Mouse (Mus musculus): ENCODE data around the gene Nr2c2.
"Not testable (repeated sequence)": the region's sequence is repeated elsewhere in the genome, so short reads cannot be mapped to it uniquely, and the experiment has no call there.

Gene Nr2c2

GRCm38 (mm10) chr6:92091130-92091591, at the start of gene Nr2c2:
TSS of gene Nr2c2 (plus strand) at chr6:92091390.
- DNase-seq, result peak; percentile 90

DNA sequence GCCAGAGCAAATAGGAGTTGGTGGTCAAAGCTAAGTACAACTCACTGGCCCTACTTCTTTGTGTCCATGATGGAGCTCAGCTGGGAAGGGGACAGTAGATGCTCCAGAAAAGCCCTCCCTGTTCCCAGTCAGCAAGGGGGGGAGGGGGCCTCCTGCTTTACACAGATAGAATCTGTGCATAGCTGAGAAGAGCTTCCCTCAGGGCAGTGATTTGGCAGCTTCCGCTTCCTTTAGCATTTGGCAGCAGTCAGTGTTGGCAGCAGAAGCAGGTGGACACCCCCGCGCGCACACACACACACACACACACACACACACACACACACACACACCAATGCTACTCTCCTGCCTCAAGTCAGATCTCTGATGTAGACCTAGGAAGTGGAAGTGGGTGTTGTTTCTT, 49.1 kb upstream of the Nr2c2 start:
- DNase-seq, result peak; percentile 34

- DNase-seq, result no peak
These were observed 48.3 kb upstream of the Nr2c2 start for GRCm38 (mm10) chr6:92042850-92043249.

GRCm38 (mm10) chr6:92057768-92058167, 33.4 kb upstream of the Nr2c2 start:
- DNase-seq, result no peak

DNA sequence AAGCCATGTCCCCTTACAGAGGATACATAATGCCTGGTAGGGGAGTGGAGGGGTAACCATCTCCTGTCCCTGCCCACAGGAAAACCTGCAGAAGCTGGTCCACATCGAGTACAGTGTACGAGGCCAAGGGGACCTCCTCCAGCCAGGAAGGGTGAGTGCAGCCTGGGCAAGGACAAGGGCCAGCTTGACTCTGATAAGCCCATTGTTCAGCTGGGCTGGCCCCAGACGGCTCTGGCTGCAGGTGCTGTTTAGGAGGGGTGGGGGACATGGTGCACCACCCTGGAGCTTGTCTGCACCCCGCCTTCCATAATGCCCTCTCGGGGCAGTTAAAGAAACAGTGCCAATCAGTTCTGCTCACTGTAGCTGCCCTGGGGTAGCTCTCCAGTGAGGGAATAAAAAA, 29.5 kb upstream of the Nr2c2 start:
- DNase-seq, result no peak

GRCm38 (mm10) chr6:92063452-92063851, 27.7 kb upstream of the Nr2c2 start:
- no peak for DNase-seq

- peak; percentile 47 for DNase-seq
These were observed 27.1 kb upstream of the Nr2c2 start for GRCm38 (mm10) chr6:92064101-92064500.

- DNase-seq, result no peak
These were observed 25.3 kb upstream of the Nr2c2 start for GRCm38 (mm10) chr6:92065721-92066496.

DNA sequence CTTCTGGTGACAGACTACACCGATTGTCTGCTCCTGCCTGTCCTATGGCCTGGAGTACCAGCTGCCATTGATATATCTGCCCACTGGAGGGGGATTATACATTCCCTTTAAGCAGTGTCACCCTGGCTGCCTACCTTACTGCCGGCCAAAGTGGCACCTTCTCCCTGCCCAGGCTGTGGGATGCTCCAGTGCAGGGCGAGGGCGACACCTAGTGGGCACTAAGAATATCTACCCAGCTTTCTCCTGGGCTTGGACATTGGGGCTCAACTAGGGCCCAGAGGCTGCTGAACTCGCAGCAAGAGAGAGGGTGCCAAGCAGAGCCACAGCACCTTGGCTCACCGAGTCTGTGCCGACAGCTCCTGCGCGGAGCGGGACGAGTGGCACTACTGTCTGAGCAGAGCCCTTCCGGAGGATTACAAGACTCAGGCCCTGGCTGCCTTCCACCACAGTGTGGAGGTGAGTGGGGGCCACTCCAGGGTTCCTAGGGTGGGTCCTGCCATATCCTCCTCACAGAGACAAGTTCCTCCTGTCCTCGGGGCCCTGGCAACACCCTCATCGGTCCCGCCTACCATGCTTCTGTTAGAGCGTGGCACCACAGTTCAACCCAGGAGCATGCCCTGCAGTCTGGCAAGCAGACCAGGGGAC, 23.9 kb upstream of the Nr2c2 start:
- DNase-seq, result peak; percentile 68

GRCm38 (mm10) chr6:92071121-92071839, 19.9 kb upstream of the Nr2c2 start:
- no peak for DNase-seq

DNA sequence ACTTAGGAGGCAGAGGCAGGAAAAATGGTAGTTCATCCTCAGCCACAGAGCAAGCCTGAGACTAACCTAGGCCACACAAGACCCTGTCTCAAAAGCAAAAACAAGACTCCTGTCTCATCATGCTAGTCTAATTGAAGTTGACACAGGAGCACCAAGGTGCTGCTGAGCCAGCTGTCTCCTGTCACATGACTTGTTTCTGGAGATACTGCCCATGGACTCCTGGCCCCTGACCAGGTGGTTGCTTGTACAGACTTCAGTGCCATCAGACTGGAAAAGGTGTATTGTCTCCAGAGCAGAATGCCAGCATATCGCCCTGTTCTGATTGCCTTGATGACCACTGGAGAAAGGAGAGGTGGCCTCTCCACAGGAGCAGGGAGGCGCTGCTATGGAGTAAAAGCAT, 10.5 kb upstream of the Nr2c2 start:
- no peak for DNase-seq

DNA sequence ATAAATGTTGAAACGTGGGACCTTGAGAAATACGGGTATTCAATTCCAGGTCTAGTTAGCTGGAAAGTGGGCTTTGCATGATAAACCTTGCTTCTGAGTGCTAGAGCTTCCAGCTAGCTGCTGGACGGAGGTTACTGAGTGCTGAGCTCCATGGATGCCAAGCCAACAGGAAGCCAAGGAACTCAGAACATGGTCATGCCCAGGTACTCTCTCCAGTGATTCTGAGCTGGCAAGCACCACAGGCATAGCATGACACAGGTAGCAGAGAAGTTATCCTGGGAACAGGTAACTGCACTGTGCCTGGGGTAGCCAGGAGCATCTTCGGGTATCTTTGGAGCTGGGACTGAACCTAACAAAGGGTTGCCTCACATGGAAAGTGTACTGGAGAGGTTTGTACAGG, 8.4 kb upstream of the Nr2c2 start:
- no peak for DNase-seq

DNA sequence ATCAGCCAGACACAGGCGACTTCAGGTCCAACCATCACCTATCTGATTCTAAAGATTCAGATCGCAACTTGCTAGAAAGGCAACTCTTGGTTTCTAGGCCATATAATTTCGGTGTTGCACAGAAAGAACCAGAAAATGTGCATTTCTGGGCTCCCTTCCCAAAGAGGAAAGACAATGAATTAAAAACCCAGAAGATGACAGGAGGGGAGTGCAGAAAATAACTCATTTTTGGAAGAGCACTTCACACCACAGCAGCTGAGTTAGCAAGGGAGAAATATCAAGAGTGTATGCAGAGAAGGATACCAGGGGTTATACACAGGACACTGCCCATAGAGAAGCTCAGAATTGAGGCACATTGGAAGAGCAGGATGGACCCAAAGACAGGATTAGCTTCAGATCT, 6.3 kb upstream of the Nr2c2 start:
- DNase-seq, result no peak

GRCm38 (mm10) chr6:92089141-92089540, 2.0 kb upstream of the Nr2c2 start:
- not testable (repeated sequence) for DNase-seq

GRCm38 (mm10) chr6:92089982-92090381, 1.2 kb upstream of the Nr2c2 start:
- no peak for DNase-seq

- DNase-seq, result no peak
These were observed 693 bp upstream of the Nr2c2 start for GRCm38 (mm10) chr6:92090497-92090896.

DNA sequence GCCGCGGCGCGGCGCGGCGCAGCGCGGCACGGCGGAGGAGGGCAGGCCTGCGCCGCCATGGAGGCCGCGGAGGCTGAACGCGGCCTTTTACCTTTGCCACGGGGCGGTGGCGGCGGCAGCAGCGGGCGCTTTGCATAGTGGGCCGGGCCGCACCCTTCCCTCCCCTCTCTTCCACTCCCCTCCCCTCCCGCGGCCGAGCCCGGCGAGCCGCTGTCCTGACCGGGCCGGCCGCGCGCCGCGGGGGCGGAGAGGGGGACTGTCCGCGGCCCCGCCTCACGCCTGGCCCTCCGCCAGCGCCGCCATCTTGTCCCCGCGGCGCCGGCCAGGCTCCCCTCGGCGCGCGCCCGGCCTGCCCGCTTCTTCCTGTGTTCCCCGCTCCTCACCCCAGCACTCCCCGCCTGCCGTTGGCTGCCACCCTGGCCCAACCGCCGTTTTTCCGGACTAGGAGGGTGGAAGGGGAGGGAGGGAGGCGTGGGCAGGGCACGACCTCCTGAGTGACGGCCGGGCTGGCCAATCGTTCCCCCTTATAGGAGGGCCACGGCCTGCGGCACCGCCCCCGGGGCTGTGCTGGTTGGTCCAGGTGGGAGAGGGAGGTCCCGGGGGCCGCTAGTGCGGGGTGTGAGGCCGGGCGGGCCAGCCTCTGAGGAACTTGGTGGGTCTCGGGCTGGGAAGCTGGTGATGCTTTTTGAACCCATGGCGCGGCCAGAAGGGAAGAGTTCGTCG, 738 bp downstream of the Nr2c2 start:
- peak; percentile 100 for DNase-seq

DNA sequence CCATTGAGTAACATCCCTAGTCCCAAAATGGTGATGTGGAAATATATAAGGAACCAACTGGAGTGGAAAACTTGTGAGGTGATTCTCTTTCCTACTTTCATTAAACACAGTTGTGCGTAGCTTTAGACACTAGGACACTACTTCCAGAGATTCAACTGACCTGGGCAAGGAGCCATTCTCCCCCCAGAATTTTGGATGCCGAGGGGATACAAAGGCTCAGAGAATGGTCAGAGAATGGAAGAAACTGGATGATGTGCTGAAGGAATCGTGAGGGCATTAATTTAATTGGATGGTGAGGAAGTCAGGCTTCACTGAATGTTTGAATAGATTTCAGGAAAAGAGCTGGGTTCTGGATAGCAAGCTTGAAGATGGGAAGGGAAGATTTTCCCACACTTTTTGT, 1.5 kb downstream of the Nr2c2 start:
- no peak for DNase-seq

DNA sequence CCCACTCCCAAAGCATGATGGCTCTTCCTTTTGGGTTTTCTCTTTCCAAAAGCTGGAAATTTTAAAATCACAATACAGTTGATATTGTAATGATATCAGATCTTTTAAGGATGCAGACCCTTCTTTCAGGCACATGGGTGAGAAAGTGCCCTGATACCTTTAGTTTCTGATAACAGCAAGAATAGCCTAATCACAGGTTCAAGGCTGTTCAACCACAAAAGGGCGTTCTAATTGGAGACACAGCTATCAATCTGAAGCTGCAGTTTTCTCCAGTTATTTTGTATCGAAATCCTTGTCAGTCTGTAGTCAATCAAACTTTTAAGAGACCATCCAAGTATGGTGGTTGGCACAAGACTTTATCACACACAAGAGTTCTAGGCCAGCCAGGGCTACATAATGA, 2.7 kb downstream of the Nr2c2 start:
- no peak for DNase-seq

- DNase-seq, result no peak
These were observed 9.6 kb downstream of the Nr2c2 start for GRCm38 (mm10) chr6:92100679-92101360.

DNA sequence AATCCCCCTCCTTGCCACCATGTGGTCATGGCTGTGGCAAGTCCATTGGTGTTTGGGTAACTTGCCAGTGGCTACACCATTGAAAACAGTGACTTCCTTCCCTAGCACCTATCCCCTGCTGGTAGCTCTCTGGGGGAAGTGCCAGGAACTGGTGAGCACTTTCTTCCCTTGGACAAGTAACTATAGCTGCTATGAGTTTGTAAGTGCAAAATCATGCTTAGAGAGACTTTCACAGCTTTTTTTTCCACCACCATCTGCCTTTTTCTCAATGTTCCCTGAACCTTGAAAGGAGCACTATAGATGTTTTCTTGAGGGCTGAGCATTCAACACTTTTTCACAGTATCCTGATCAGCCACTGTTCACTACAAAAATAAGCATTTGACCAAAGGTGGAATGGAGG, 33.4 kb downstream of the Nr2c2 start:
- peak; percentile 47 for DNase-seq

GRCm38 (mm10) chr6:92126861-92127468, 35.8 kb downstream of the Nr2c2 start:
- no peak for DNase-seq

Measured in right cerebral cortex, adult 18-20 months (tissue).